26 mouse cellular contexts compared by ENCODE assay signal in genomic region chr11:112951421-112951820, GRCm38 (mm10).
"Had no signal": no experiment of that assay in that cellular context is flagged by ENCODE, and none has a peak within 500 bp of the region (broad histone marks: within the 10 kb centered on the region; RNA-seq: fewer than 3 reads in every experiment).

No protein-coding gene starts in this region.

- H3K4me1 ChIP-seq: embryonic facial prominence, embryonic 15.5 days; heart, embryonic 10.5 days had no signal

- H3K9me3 ChIP-seq: embryonic facial prominence, embryonic 10.5 days; embryonic facial prominence, embryonic 12.5 days; embryonic facial prominence, embryonic 13.5 days; embryonic facial prominence, embryonic 15.5 days; forebrain, embryonic 12.5 days; heart, embryonic 10.5 days; heart, embryonic 12.5 days had no signal

- H3K27me3 ChIP-seq: embryonic facial prominence, embryonic 12.5 days; embryonic facial prominence, embryonic 13.5 days; embryonic facial prominence, embryonic 15.5 days; forebrain, embryonic 12.5 days had no signal

- H3K9ac ChIP-seq: embryonic facial prominence, embryonic 12.5 days; embryonic facial prominence, embryonic 13.5 days; embryonic facial prominence, embryonic 15.5 days; forebrain, embryonic 12.5 days; forebrain, postnatal 0 days; heart, embryonic 12.5 days had no signal

- H3K27ac ChIP-seq: embryonic facial prominence, embryonic 10.5 days; embryonic facial prominence, embryonic 12.5 days; embryonic facial prominence, embryonic 13.5 days; embryonic facial prominence, embryonic 15.5 days; forebrain, embryonic 12.5 days; gastrocnemius, adult 2 months; heart, adult 2 months; heart, embryonic 10.5 days had no signal

- H3K4me3 ChIP-seq: embryonic facial prominence, embryonic 10.5 days; embryonic facial prominence, embryonic 12.5 days; embryonic facial prominence, embryonic 13.5 days; embryonic facial prominence, embryonic 15.5 days; erythroblast, embryonic 14.5 days; forebrain, embryonic 12.5 days; gastrocnemius, adult 2 months; heart, adult 2 months; heart, embryonic 10.5 days; heart, embryonic 12.5 days had no signal

- H3K36me3 ChIP-seq: embryonic facial prominence, embryonic 10.5 days; embryonic facial prominence, embryonic 12.5 days; embryonic facial prominence, embryonic 13.5 days; embryonic facial prominence, embryonic 15.5 days; forebrain, embryonic 12.5 days; heart, embryonic 10.5 days; heart, embryonic 12.5 days had no signal

- H3K4me2 ChIP-seq: embryonic facial prominence, embryonic 12.5 days; embryonic facial prominence, embryonic 13.5 days; embryonic facial prominence, embryonic 15.5 days; forebrain, embryonic 12.5 days; heart, embryonic 11.5 days; heart, embryonic 12.5 days had no signal

- DNase-seq: cerebellum, adult 9-10 months; cerebellum, adult 9-11 months; cerebellum, postnatal 10 days; cerebellum, postnatal 14 days; cerebellum, postnatal 25 days; cerebellum, postnatal 36 days; embryo, embryonic 11 days; forebrain, postnatal 0 days; gastrocnemius, adult 2 months; gastrocnemius, postnatal 10 days; gastrocnemius, postnatal 14 days; gastrocnemius, postnatal 25 days; gastrocnemius, postnatal 36 days; heart, adult 11 months; heart, adult 18-20 months; heart, adult 2 months had no signal

- ATAC-seq: forebrain, embryonic 16.5 days; forebrain, postnatal 0 days had no signal
